Mouse (Mus musculus) liver, postnatal 0 days (tissue): ENCODE results near the gene Mogat2.

Source experiments
- CTCF ChIP-seq: sonication (generic); IDR thresholded peaks from 2 replicates; pipeline ENCODE4 v1.5.1; 2016; ENCODE audit warnings: antibody characterized with exemption, low read depth
- EP300 ChIP-seq: IDR thresholded peaks from 2 replicates; pipeline ENCODE4 v1.6.1; 2016; ENCODE audit warnings: antibody characterized with exemption, low read depth, mild to moderate bottlenecking

DNA sequence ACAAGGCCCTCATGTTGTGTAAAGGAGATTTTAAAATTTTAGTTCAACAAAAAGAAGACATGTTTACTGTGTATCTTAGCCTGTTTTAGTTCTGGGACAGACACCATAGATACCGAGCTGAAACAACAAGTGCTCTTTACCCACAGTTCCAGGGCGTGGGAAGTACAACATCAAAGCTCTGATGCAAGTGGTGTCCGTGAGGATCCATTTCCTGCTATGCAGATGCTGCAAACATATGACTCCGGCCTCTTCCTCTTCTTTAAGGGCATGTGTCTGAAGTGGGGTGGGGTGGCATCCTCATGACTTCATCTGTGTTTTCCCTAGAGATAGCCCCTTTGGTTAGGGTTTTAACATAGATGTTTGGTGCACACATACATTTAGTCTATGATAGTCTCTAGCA is 25.1 kb upstream of the Mogat2 start:
- no peak for TF ChIP-seq CTCF
- no peak for TF ChIP-seq EP300
